Mouse (Mus musculus) kidney, adult 2 months (tissue): ENCODE measurements at regions not wholly inside any gene's neighbourhood (a gene's known extent, or its start where the extent isn't known, plus 50 kb on each side); places are given as distances from the start of the nearest gene placed in this dataset.

Source experiments
- DNase-seq: peaks from one replicate; pipeline ENCODE4 v3.0.0; 2021
- H3K27ac ChIP-seq: fragments of 200-500 bp; 2 replicates; pipeline ENCODE4 v1.5.1; 2012; ENCODE audit warnings: low read depth, low read length, control low read depth, inconsistent platforms; ENCODE audit not compliant: insufficient read depth
- H3K27me3 ChIP-seq: fragments of 200-500 bp; replicated peaks from 2 replicates; pipeline ENCODE4 v1.6.1; 2012; ENCODE audit warnings: mild to moderate bottlenecking, moderate library complexity, low read length, inconsistent platforms; ENCODE audit not compliant: control insufficient read depth, insufficient read depth
- H3K36me3 ChIP-seq: fragments of 200-500 bp; 2 replicates; pipeline ENCODE4 v1.6.1; 2012; ENCODE audit warnings: mild to moderate bottlenecking, moderate library complexity, low read length, inconsistent platforms; ENCODE audit not compliant: control insufficient read depth, insufficient read depth
- H3K4me1 ChIP-seq: fragments of 200-500 bp; 2 replicates; pipeline ENCODE4 v1.6.1; 2011; ENCODE audit warnings: low read length; ENCODE audit not compliant: control insufficient read depth, insufficient read depth
- H3K4me3 ChIP-seq: fragments of 200-500 bp; 2 replicates; pipeline ENCODE4 v1.5.1; 2011; ENCODE audit warnings: mild to moderate bottlenecking, low read depth, low read length, control low read depth; ENCODE audit not compliant: insufficient read depth
- CTCF ChIP-seq: fragments of 200-500 bp; conservative IDR thresholded peaks from 2 replicates; pipeline ENCODE4 v1.5.1; 2011; ENCODE audit warnings: low read depth, mild to moderate bottlenecking, control low read depth, low read length, moderate library complexity, mixed read lengths; ENCODE audit not compliant: insufficient read depth, insufficient read length
- POLR2A ChIP-seq: fragments of 200-500 bp; IDR thresholded peaks from one replicate; pipeline ENCODE4 v1.6.1; 2011; ENCODE audit warnings: low read depth, low read length, control low read depth
- WGBS: fragments of 180-500 bp; shearing (Covaris S2); methylation state at CpG from one replicate; pipeline ENCODE4 v1.1.7; 2018; 5-methylcytosine and 5-hydroxymethylcytosine counted together

DNA sequence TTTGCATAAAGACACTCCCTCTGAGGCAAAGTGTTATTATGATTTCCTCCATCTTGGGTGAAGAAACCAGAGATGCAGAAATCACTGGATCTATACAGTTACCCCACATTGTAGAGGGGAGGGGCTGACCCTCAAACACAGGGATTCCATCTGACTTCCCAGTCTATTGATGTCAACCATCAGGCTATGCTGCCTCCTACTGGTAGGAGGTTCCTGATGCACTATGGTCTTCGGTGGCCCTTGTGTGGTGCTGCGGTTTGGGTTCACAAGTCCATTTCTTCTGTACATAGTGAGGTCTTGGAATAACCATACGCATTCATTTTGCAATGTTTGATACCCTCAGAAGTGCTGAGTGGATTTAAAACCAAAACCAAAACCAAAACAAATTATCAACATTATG lies 94.0 kb upstream of the Smarca2 start:
- Histone ChIP-seq H3K36me3 (no peaks in the 10 kb centered on the region), H3K27me3 (no peaks in the 10 kb centered on the region), H3K4me1 (no peaks in the 10 kb centered on the region), H3K27ac (no peak overlapping the region), H3K4me3 (no peak overlapping the region)
- TF ChIP-seq CTCF (peak; percentile 44), POLR2A (no peak)
- whole genome bisulfite sequencing: 93% methylated on average over 3 of the region's 3 CpGs
- DNase-seq: peak; percentile 10

DNA sequence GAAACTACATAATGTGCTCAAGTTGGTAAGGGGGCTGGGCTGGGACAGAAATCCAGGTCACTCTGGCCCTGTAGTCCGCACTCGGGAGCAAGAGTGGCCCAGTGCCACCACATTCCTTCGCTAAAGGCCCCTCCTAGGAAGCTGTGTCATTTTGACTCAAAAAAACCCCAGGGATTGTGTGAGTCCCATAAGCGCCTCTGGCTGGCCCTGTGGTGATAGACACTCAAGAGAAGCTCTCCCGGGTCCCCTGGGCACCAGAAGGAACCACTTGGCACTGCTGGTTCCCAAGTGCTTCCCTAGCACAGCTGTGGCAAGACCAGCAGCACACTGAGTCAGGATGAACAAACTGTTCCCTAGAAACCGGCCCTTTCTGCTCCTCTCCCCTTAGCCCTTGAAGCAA lies 93.1 kb upstream of the Smarca2 start:
- Histone ChIP-seq H3K4me3 (no peak overlapping the region), H3K36me3 (no peaks in the 10 kb centered on the region), H3K27ac (no peak overlapping the region), H3K4me1 (no peaks in the 10 kb centered on the region), H3K27me3 (no peaks in the 10 kb centered on the region)
- TF ChIP-seq CTCF (no peak), POLR2A (no peak)
- no peak for DNase-seq
- 84% methylated on average over 6 of the region's 6 CpGs for WGBS

DNA sequence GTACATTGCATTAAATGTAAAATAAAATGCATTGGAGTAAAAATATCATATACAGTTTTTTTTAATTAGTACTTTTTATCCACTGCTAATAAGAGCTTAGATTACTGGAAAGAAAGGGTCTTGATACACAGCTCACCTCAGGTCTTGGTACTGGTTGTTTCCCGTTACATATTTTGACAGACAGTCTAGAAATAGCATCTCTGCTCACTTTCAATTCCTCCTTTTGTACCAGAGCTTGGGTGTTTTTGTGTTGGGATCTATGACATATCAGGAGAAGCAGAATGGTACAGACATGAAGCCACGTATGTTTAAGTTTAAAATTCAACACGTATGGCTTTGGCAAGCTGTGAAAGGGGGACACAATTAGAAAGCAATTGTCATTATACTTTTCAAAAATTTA lies 80.3 kb upstream of the Smarca2 start:
- TF ChIP-seq CTCF (no peak), POLR2A (no peak)
- Histone ChIP-seq H3K36me3 (no peaks in the 10 kb centered on the region), H3K4me3 (no peak overlapping the region), H3K27ac (no peak overlapping the region), H3K4me1 (no peaks in the 10 kb centered on the region), H3K27me3 (no peaks in the 10 kb centered on the region)
- 93% methylated on average over 3 of the region's 3 CpGs for WGBS
- no peak for DNase-seq

DNA sequence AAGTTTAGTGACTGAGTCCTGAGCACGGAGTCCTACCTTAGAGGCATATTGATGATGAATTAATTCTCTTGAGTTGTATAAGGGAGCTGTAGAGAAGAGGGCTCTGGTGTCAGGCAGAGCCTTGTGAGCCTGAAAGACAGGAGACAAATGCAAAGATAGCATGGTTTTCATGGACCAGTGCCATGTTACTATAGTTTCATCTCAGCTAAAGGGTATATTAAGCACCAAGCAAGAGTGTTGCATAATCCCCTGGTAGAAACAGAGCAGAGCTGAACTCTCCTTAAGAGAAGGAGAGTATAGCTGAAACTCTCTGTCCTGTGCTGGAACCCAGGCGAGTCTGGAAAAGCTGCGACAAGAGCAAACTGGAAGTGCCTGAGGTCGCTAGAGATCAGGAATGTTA lies 73.5 kb upstream of the Smarca2 start:
- no peaks in the 10 kb centered on the region for H3K27me3 ChIP-seq
- 86% methylated on average over 4 of the region's 4 CpGs for WGBS
- TF ChIP-seq CTCF: no peak
- TF ChIP-seq POLR2A: no peak
- H3K4me1 ChIP-seq: no peaks in the 10 kb centered on the region
- no peak for DNase-seq
- H3K27ac ChIP-seq: no peak overlapping the region
- H3K36me3 ChIP-seq: no peaks in the 10 kb centered on the region
- no peak overlapping the region for H3K4me3 ChIP-seq

DNA sequence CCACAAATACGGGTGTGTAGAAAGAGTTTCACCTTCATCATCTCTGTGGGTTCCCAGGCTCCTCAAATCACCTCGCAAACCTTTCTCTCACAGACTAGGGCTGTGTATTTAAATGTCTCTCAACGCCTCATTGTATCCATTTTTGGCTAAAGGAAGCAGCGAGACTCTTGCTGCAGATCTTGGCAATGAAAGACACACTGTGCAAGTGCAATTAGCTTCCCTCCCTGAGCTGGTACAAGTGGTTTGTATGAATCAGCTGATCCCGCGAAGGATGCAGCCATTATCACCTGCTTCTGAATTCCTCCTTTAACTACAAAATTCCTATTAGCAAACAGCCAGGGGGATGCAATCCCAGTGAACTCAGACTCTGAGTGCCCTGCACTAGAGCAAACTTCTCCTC lies 72.3 kb upstream of the Smarca2 start:
- no peak overlapping the region for H3K27ac ChIP-seq
- H3K27me3 ChIP-seq: no peaks in the 10 kb centered on the region
- no peak for DNase-seq
- H3K4me1 ChIP-seq: no peaks in the 10 kb centered on the region
- no peak overlapping the region for H3K4me3 ChIP-seq
- TF ChIP-seq CTCF (no peak), POLR2A (no peak)
- WGBS: 55% methylated on average over 6 of the region's 6 CpGs
- H3K36me3 ChIP-seq: no peaks in the 10 kb centered on the region

DNA sequence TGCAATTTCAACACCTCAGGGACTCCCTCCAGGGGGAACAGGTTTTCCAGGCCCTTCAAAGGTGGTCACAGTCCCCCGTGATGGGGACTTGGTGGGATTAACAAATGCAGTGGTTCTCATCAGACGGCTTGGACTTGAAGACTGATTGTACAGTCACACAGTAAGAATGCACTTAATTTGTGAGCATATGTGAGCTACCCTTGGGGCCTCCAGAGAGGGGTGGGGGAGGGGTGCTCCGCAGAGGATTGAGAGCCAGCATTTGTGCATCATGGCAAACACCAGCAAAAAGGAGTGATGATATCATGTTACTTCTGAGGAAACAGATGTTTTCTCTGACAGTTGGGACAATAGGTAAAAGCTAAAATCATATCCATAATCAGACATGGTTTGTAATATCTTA lies 59.2 kb upstream of the Smarca2 start:
- H3K4me3 ChIP-seq: no peak overlapping the region
- WGBS: 52% methylated on average over 3 of the region's 3 CpGs
- TF ChIP-seq CTCF (no peak), POLR2A (no peak)
- H3K27ac ChIP-seq: no peak overlapping the region
- H3K4me1 ChIP-seq: no peaks in the 10 kb centered on the region
- H3K27me3 ChIP-seq: no peaks in the 10 kb centered on the region
- DNase-seq: no peak
- no peaks in the 10 kb centered on the region for H3K36me3 ChIP-seq

DNA sequence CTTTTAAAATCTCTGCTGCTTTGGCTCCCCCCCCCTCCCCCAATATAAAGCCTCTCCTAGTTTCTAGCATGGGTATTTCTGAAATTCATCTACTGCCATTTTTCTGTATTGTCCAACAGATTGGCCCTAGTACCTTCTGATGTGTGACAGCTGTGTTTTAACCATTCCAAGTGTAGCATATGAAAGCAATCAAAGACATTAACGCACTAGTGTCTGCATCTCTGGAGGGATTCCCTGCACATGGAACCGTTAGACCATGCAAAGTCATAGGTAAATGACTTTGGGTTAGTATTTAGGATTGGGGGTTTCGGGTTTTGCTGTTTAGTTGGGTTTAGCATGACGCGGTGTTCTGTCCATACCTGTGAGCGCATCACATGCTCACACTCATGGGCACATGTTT lies 57.3 kb upstream of the Smarca2 start:
- 81% methylated on average over 6 of the region's 6 CpGs for WGBS
- no peaks in the 10 kb centered on the region for H3K27me3 ChIP-seq

More for the DNA sequence above, 57.3 kb upstream of the Smarca2 start:
- TF ChIP-seq POLR2A (no peak), CTCF (no peak)
- no peaks in the 10 kb centered on the region for H3K36me3 ChIP-seq
- no peak overlapping the region for H3K4me3 ChIP-seq
- no peaks in the 10 kb centered on the region for H3K4me1 ChIP-seq
- no peak overlapping the region for H3K27ac ChIP-seq
- DNase-seq: no peak
